Mouse (Mus musculus): ENCODE measurements around the gene Gm44579. TPM values are rescaled to one million over a fixed set of nuclear protein-coding genes. Genes with fewer than 3 reads are reported as not detected.

The Gm44579 gene
- total RNA-seq, 2 experiments from 2014 or later: 0.37 TPM; not detected in 1

DNA sequence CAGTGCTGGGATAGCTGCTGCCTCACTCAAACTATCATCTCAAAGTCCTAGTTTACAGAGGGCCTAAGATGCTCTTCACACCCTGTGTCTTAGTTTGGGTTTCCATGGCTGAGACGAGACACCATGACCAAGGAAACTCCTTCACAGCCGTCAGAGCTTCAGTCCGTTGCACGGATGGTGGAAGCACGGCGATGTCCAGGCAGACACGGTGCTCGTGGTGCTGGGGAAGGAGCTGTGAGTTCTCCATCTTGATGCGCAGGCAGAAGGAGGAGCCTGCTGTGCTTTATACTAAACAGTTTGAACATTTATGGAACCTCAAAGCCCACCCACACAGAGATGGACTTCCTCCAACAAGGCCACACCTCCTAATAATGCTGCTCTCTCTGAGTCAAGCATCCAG lies 83.9 kb downstream of the Gm44579 start:
- DNase-seq (ENCODE audit: low spot score in 2 of 2): no peak

Other genes with a start within 250 kb of the Gm44579 start
- under 1 TPM; 0.86 to 0.91 TPM for gene Col2a1, start 216.3 kb downstream of the Gm44579 start, total RNA-seq (2021)
- 100 to 1,000 TPM; 399 to 431 TPM for gene Pfkm, start 128.4 kb downstream of the Gm44579 start, total RNA-seq (2021)
- 10 to 100 TPM; 11.7 to 11.8 TPM for gene Senp1, start 127.2 kb downstream of the Gm44579 start, total RNA-seq (2021)
- 10 to 100 TPM; 49.5 to 53.6 TPM for gene Asb8, start 55.4 kb downstream of the Gm44579 start, total RNA-seq (2021)
- 10 to 100 TPM; 22.5 to 23.2 TPM for gene Ccdc184, start 53.8 kb downstream of the Gm44579 start, total RNA-seq (2021)
- gene Olfr288, start 25.4 kb downstream of the Gm44579 start, total RNA-seq (2021): not detected
- gene Olfr287, start 79 bp upstream of the Gm44579 start, total RNA-seq (2021): 1 to 10 TPM; 3.9 to 4.9 TPM
- not detected for gene Olfr286, start 13.5 kb upstream of the Gm44579 start, total RNA-seq (2021)
- not detected for gene H1fnt, start 36.3 kb upstream of the Gm44579 start, total RNA-seq (2021)
- gene Zfp641, start 75.2 kb upstream of the Gm44579 start, total RNA-seq (2021): 1 to 10 TPM; 6.6 to 7.1 TPM
- gene Olfr285, start 96.4 kb upstream of the Gm44579 start, total RNA-seq (2021): not detected
- gene Olfr284, start 120.0 kb upstream of the Gm44579 start, total RNA-seq (2021): not detected
- not detected for gene Olfr283, start 160.0 kb upstream of the Gm44579 start, total RNA-seq (2021)
- gene Olfr282, start 210.2 kb upstream of the Gm44579 start, total RNA-seq (2021): not detected
- gene Olfr281, start 231.6 kb upstream of the Gm44579 start, total RNA-seq (2021): not detected
- not detected for gene OR5BS1P, start 248.9 kb upstream of the Gm44579 start, total RNA-seq (2021)